Mouse (Mus musculus): Measurements from ENCODE around the gene Eif2ak3. TPM values are rescaled to one million over a fixed set of nuclear protein-coding genes. Genes with fewer than 3 reads are reported as not detected.

Eif2ak3 gene
- polyA plus RNA-seq, 1 experiment from 2014 or later, result 13.3 TPM

DNA sequence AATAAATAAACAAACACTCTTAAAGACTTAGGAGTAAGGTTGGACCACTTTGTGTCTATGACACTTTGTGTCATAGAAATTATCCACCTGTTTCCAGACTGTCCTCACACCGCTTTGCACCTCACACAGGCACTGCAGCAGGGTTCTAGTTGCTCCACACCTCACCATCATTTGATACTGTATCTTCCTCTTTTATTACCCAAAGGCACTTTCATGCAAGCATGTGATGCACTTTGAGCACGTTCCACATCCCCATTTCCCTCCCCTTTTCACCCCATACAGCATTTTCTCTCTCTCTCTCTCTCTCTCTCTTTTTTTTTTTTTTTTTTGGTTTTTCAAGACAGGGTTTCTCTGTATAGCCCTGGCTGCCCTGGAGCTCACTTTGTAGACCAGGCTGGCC lies 7.0 kb upstream of the Eif2ak3 start:
- Histone ChIP-seq H3K9me3 (replicated peaks) (no peaks in the 10 kb centered on the region), H3K27me3 (replicated peaks) (no peaks in the 10 kb centered on the region), H3K9ac (replicated peaks) (no peak overlapping the region), H3K27ac (replicated peaks) (no peak overlapping the region), H3K4me2 (no peak overlapping the region), H3K36me3 (no peaks in the 10 kb centered on the region), H3K4me3 (replicated peaks) (no peak overlapping the region), H3K4me1 (no peaks in the 10 kb centered on the region)
- 85% methylated on average over 2 of the region's 2 CpGs for WGBS
- ATAC-seq (ENCODE audit: low FRiP score), result no peak

GRCm38 (mm10) chr6:70838532-70838931 lies 5.8 kb upstream of the Eif2ak3 start:
- Histone ChIP-seq H3K36me3 (no peaks in the 10 kb centered on the region), H3K4me1 (peaks cover 7% of the 10 kb centered on the region), H3K4me2 (no peak overlapping the region), H3K27ac (replicated peaks) (no peak overlapping the region), H3K9ac (replicated peaks) (no peak overlapping the region), H3K9me3 (replicated peaks) (no peaks in the 10 kb centered on the region), H3K27me3 (replicated peaks) (no peaks in the 10 kb centered on the region), H3K4me3 (replicated peaks) (no peak overlapping the region)
- WGBS, result 56% methylated on average over 3 of the region's 3 CpGs
- ATAC-seq (ENCODE audit: low FRiP score), result no peak

GRCm38 (mm10) chr6:70840281-70840680 lies 4.0 kb upstream of the Eif2ak3 start:
- Histone ChIP-seq H3K9me3 (replicated peaks) (no peaks in the 10 kb centered on the region), H3K4me1 (peaks cover 12% of the 10 kb centered on the region), H3K4me2 (no peak overlapping the region), H3K9ac (replicated peaks) (no peak overlapping the region), H3K27ac (replicated peaks) (no peak overlapping the region), H3K4me3 (replicated peaks) (no peak overlapping the region), H3K36me3 (no peaks in the 10 kb centered on the region), H3K27me3 (replicated peaks) (no peaks in the 10 kb centered on the region)
- 70% methylated on average over 5 of the region's 5 CpGs for WGBS
- no peak for ATAC-seq (ENCODE audit: low FRiP score)

DNA sequence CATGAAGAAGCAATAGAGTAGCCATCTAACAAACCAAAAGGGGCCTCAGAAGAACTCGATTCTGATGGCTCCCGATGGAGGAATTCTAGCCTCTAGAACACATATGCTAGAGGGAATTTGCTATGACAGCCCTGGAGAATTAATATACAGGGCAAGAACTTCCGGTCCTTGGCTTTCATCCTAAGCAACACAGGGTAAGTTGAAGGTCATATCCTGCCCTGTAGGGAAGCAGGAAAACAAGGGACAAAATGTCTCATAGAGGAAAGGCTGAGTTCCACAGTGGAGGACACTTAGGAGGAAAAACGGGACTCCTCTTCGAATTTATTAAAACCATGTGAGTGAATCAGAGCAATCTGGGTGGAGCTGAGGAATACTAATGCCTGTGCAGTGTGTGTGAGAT lies 1.3 kb upstream of the Eif2ak3 start:
- no peaks in the 10 kb centered on the region for H3K9me3 ChIP-seq (replicated peaks)
- H3K9ac ChIP-seq (replicated peaks), result no peak overlapping the region
- 60% methylated on average over 5 of the region's 5 CpGs for WGBS
- H3K27me3 ChIP-seq (replicated peaks), result no peaks in the 10 kb centered on the region
- peaks cover 34% of the 10 kb centered on the region for H3K4me1 ChIP-seq
- H3K36me3 ChIP-seq, result no peaks in the 10 kb centered on the region
- H3K4me2 ChIP-seq, result peak overlapping the region; percentile 81
- peak overlapping the region; percentile 89; the same call in 1 of the 2 replicates for H3K4me3 ChIP-seq (replicated peaks)
- H3K27ac ChIP-seq (replicated peaks), result peak overlapping the region; percentile 88
- ATAC-seq (ENCODE audit: low FRiP score), result no peak

DNA sequence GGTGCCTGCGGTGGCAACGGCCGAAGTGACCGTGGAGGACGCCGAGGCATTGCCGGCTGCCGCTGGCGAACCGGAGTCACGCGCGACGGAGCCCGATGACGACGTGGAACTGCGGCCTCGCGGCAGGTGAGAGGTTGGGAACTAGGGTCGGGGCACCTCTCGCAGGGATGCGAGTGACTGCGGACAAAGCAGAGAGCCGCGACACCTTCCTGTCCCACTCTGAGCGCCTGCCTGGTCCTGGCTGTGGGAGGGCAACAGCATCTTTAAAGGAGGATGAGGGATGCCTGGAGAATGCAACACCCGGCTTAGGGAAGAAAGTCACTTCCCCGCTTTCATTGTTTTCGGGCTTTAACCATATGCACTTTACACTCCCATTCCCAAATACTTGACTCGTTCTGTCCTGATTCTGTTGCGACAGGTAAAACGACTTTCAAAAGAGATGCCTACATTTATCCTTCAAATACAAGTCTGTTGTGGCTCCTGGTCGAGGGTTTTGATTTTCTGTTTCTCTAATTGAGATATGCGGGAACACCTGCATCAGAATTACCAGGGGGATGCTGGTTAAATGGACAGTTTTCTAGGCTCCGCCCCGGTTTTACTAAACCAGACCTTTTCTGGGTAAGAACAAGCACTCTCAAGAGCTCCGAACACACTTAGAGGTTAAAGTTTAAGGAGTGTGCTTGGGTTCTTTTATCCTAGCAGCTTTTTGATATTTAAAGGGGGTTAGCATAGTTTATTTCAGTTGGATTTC lies 756 bp downstream of the Eif2ak3 start:
- Histone ChIP-seq H3K27me3 (replicated peaks) (no peaks in the 10 kb centered on the region), H3K4me2 (peak overlapping the region; percentile 66), H3K9me3 (replicated peaks) (no peaks in the 10 kb centered on the region), H3K4me1 (peaks cover 34% of the 10 kb centered on the region), H3K4me3 (replicated peaks) (peak overlapping the region; percentile 89), H3K27ac (replicated peaks) (peak overlapping the region; percentile 96), H3K9ac (replicated peaks) (peak overlapping the region; percentile 83), H3K36me3 (no peaks in the 10 kb centered on the region)
- WGBS, result 1% methylated on average over 38 of the region's 38 CpGs
- ATAC-seq (ENCODE audit: low FRiP score), result peak; percentile 10

DNA sequence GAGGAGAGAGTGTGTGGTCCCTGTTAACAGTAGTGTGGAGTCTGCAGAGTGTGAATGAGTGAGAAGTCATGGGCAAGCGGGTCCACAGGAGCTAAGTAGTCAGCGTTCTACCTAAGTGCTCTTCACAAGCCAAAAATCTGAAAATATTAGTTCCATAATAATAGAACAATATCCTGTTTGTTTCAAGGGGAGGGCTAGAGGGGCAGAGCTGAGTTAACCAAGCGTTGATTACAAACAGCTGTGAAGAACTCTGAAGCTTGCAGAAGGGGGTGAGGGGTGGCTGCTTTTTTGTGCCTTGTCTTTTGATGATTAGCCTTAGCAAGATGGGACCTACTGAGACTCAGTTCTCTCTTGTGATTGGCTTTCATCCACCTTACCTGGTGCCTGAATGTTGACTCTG lies 3.1 kb downstream of the Eif2ak3 start:
- H3K4me3 ChIP-seq (replicated peaks), result no peak overlapping the region
- H3K27me3 ChIP-seq (replicated peaks), result no peaks in the 10 kb centered on the region
- ATAC-seq (ENCODE audit: low FRiP score), result no peak
- H3K27ac ChIP-seq (replicated peaks), result no peak overlapping the region
- no peaks in the 10 kb centered on the region for H3K9me3 ChIP-seq (replicated peaks)
- H3K4me2 ChIP-seq, result peak overlapping the region; percentile 46; the same call in 1 of the 2 replicates
- 62% methylated on average over 3 of the region's 3 CpGs for WGBS
- H3K4me1 ChIP-seq, result peaks cover 34% of the 10 kb centered on the region
- no peak overlapping the region for H3K9ac ChIP-seq (replicated peaks)
- no peaks in the 10 kb centered on the region for H3K36me3 ChIP-seq

DNA sequence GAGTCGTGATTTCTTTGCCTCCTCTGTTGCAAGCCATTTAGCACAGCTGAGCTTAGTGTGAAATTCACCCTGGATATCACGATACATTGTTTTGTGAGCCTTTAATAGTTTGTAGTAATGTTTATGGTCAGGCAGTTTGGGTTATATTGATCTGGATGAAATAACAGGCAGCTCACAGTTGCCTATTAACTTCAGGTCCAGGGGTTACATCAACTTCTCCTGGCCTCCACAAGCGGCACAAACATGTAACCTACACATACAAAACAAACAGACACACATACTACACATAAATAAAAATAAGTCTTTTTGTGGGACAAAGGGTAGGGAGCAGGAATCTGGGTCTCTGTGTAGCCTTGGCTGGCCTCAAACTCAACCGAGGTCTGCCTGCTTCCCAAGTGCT lies 9.1 kb downstream of the Eif2ak3 start:
- Histone ChIP-seq H3K4me1 (no peaks in the 10 kb centered on the region; the same call in 1 of the 2 replicates), H3K9ac (replicated peaks) (no peak overlapping the region), H3K27ac (replicated peaks) (no peak overlapping the region), H3K9me3 (replicated peaks) (no peaks in the 10 kb centered on the region), H3K27me3 (replicated peaks) (no peaks in the 10 kb centered on the region), H3K4me3 (replicated peaks) (no peak overlapping the region), H3K4me2 (no peak overlapping the region), H3K36me3 (0 out of 2 replicates have a peak, but pooled peaks cover 2% of the 10 kb centered on the region)
- no peak for ATAC-seq (ENCODE audit: low FRiP score)
- WGBS, result 74% methylated on average over 4 of the region's 4 CpGs

- Histone ChIP-seq H3K9ac (replicated peaks) (no peak overlapping the region), H3K27ac (replicated peaks) (no peak overlapping the region), H3K4me3 (replicated peaks) (no peak overlapping the region), H3K4me1 (no peaks in the 10 kb centered on the region), H3K9me3 (replicated peaks) (no peaks in the 10 kb centered on the region), H3K36me3 (peaks cover 18% of the 10 kb centered on the region), H3K27me3 (replicated peaks) (no peaks in the 10 kb centered on the region), H3K4me2 (no peak overlapping the region)
- 92% methylated on average over 13 of the region's 13 CpGs for WGBS
- ATAC-seq (ENCODE audit: low FRiP score), result no peak
Measured at GRCm38 (mm10) chr6:70855529-70856309, 11.4 kb downstream of the Eif2ak3 start.

DNA sequence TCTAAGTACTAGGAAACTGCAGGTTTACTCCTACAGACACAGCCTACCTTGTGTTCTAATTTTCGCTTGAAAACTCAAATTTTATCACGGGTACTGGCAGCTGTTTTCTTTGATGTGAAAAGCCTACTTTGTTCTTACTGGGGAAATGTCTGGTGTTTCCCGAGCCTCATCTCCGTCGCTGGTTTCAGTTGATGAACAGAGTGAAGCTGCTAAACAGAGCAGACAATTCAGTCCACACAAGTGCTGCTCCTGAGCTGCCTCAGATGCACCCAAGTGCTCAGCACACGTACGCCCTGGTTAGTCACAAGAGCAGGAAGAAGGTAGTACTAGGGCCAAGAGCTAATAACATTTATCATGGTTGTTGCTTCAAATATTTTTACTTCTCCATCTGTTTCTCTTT lies 18.4 kb downstream of the Eif2ak3 start:
- Histone ChIP-seq H3K27me3 (replicated peaks) (no peaks in the 10 kb centered on the region), H3K4me3 (replicated peaks) (no peak overlapping the region), H3K36me3 (peaks cover 18% of the 10 kb centered on the region), H3K4me2 (no peak overlapping the region), H3K9ac (replicated peaks) (no peak overlapping the region), H3K27ac (replicated peaks) (no peak overlapping the region), H3K4me1 (0 out of 2 replicates have a peak, but pooled peaks cover 10% of the 10 kb centered on the region), H3K9me3 (replicated peaks) (no peaks in the 10 kb centered on the region)
- 86% methylated on average over 7 of the region's 7 CpGs for WGBS
- ATAC-seq (ENCODE audit: low FRiP score), result no peak

DNA sequence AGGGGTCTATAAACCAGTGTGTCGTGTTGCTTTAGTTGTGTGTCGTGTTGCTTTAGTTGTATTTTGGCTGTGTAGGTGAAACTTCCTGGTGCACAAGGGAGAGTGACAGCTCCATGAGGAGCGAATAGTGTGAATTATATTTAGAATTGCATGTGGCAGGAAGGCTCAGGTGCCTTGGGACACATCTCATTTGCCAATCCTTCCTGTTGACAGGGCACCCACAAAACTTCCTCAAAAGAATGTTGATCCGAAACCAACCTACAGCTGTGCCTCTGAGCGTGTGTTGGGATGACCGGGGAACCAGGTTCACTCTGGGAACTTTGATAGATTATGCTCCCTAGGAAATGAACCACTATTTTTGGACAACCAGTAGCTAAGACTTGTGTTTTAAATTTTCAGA lies 20.0 kb downstream of the Eif2ak3 start:
- no peaks in the 10 kb centered on the region for H3K27me3 ChIP-seq (replicated peaks)
- H3K4me1 ChIP-seq, result 0 out of 2 replicates have a peak, but pooled peaks cover 10% of the 10 kb centered on the region
- no peak overlapping the region for H3K4me3 ChIP-seq (replicated peaks)
- peaks cover 10% of the 10 kb centered on the region for H3K36me3 ChIP-seq
- no peak overlapping the region for H3K27ac ChIP-seq (replicated peaks)
- no peak for ATAC-seq (ENCODE audit: low FRiP score)
- 90% methylated on average over 6 of the region's 6 CpGs for WGBS
- H3K4me2 ChIP-seq, result no peak overlapping the region
- no peaks in the 10 kb centered on the region for H3K9me3 ChIP-seq (replicated peaks)
- H3K9ac ChIP-seq (replicated peaks), result no peak overlapping the region

DNA sequence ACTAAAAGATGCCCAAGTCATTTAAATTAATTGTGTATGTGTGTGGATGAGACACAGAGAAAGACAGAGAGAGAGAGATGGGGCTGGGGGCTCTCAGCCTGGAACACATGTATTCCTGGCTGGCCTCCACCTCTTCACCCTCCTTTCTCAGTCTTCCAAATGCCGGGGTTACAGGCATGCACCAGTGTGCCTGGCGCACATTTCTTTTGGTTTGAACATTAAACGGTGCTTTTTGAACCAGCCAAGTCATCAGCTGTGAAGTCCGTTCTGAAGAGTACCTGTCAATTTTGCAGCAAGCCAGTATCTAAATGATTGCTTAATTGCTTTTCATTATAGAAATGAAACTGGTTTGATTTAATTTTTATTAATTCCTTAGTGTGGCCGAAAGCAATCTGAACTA lies 22.4 kb downstream of the Eif2ak3 start:
- WGBS, result 47% methylated on average over 5 of the region's 5 CpGs
- H3K9me3 ChIP-seq (replicated peaks), result no peaks in the 10 kb centered on the region

GRCm38 (mm10) chr6:70867297-70867696 lies 23.0 kb downstream of the Eif2ak3 start:
- ATAC-seq (ENCODE audit: low FRiP score), result no peak
- H3K9ac ChIP-seq (replicated peaks), result no peak overlapping the region
- H3K36me3 ChIP-seq, result no peaks in the 10 kb centered on the region
- WGBS, result 92% methylated on average over 9 of the region's 9 CpGs
- no peak overlapping the region for H3K27ac ChIP-seq (replicated peaks)
- no peak overlapping the region for H3K4me2 ChIP-seq
- H3K9me3 ChIP-seq (replicated peaks), result no peaks in the 10 kb centered on the region
- no peaks in the 10 kb centered on the region for H3K27me3 ChIP-seq (replicated peaks)
- no peak overlapping the region for H3K4me3 ChIP-seq (replicated peaks)
- peaks cover 24% of the 10 kb centered on the region; the same call in 1 of the 2 replicates for H3K4me1 ChIP-seq

More for the DNA sequence above, 22.4 kb downstream of the Eif2ak3 start:
- H3K9ac ChIP-seq (replicated peaks), result no peak overlapping the region
- H3K27ac ChIP-seq (replicated peaks), result 0 out of 2 replicates have a peak overlapping the region, but pooled peaks have one; percentile 28
- H3K4me3 ChIP-seq (replicated peaks), result no peak overlapping the region
- no peak for ATAC-seq (ENCODE audit: low FRiP score)
- peaks cover 18% of the 10 kb centered on the region; the same call in 1 of the 2 replicates for H3K4me1 ChIP-seq
- H3K4me2 ChIP-seq, result no peak overlapping the region
- H3K36me3 ChIP-seq, result no peaks in the 10 kb centered on the region
- no peaks in the 10 kb centered on the region for H3K27me3 ChIP-seq (replicated peaks)
